ENCODE assay signal across 8 mouse cellular contexts in the genomic region with DNA sequence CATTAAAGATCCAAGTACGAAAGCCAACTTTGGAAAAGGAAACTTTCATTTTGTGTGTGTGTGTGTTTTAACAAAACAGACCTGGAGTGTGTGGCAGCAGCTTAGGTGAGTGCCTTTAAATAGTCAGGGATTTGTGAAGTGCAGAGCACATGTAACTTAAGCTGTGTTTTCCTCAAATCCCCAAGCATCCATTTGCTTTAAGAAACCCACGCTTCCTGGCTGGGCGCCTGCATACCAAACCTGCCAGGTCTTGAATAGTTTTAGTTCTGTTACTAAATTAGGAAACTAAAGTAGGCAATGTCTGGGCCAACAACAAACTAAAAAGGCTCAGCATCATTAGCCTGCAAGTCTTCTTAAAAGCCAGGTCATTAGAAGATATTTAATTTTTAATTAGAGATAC. TPM values are rescaled to one million over a fixed set of nuclear protein-coding genes. Genes with fewer than 3 reads are reported as not detected.
DNase-seq lines count a peak whose midpoint lies in the region; ATAC-seq and TF ChIP-seq lines count a peak whose summit lies in the region.

No protein-coding gene starts in this region.

- no peak for ATAC-seq in kidney, embryonic 15.5 days (replicated peaks; ENCODE audit: low FRiP score)

- H3K9ac ChIP-seq in kidney, embryonic 15.5 days = no peak overlapping the region

- TF ChIP-seq CTCF in kidney, adult 2 months (conservative IDR thresholded peaks at IDR 0.05; ENCODE audit: insufficient read depth, insufficient read length, low read depth, low read length) = no peak

- WGBS in kidney, adult 2 months = 61% methylated on average over 3 of the region's 3 CpGs
- WGBS in kidney, embryonic 15.5 days = 65% methylated on average over 3 of the region's 3 CpGs

- no peaks in the 10 kb centered on the region for H3K36me3 ChIP-seq in kidney, adult 2 months (ENCODE audit: control insufficient read depth, insufficient read depth, low read length)
- no peaks in the 10 kb centered on the region for H3K36me3 ChIP-seq in kidney, embryonic 15.5 days

- H3K9me3 ChIP-seq in kidney, embryonic 15.5 days (replicated peaks) = no peaks in the 10 kb centered on the region

- H3K4me1 ChIP-seq in kidney, adult 2 months (ENCODE audit: control insufficient read depth, insufficient read depth, low read length) = peaks cover 2% of the 10 kb centered on the region; the same call in 1 of the 2 replicates
- H3K4me1 ChIP-seq in kidney, embryonic 15.5 days = peaks cover 9% of the 10 kb centered on the region; the same call in 1 of the 2 replicates

- DNase-seq in kidney, adult 2 months = peak; percentile 78
- DNase-seq in frontal cortex, postnatal 14 days (ENCODE audit: low spot score in 2 of 2) = peak; percentile 43 to 60
- DNase-seq in layer of hippocampus, adult 11-12 months (ENCODE audit: low spot score) = peak; percentile 76
- peak; percentile 70 for DNase-seq in lung, postnatal 36 days
- no peak for DNase-seq in embryo, embryonic 10 days (ENCODE audit: low spot score)
- DNase-seq in spleen, adult 18-20 months = no peak
- no peak for DNase-seq in thymus, postnatal 10 days (ENCODE audit: low spot score in 2 of 2)

- no peaks in the 10 kb centered on the region for H3K27me3 ChIP-seq in kidney, adult 2 months (replicated peaks; ENCODE audit: control insufficient read depth, insufficient read depth, low read length)
- no peaks in the 10 kb centered on the region for H3K27me3 ChIP-seq in kidney, embryonic 15.5 days

- no peak for TF ChIP-seq POLR2A in kidney, adult 2 months (IDR thresholded peaks at IDR 0.05; ENCODE audit: low read depth, low read length)

- no peak overlapping the region for H3K4me3 ChIP-seq in kidney, adult 2 months (ENCODE audit: insufficient read depth, low read depth, low read length)
- H3K4me3 ChIP-seq in kidney, embryonic 15.5 days (replicated peaks) = no peak overlapping the region

- no peak overlapping the region for H3K4me2 ChIP-seq in kidney, embryonic 15.5 days

- H3K27ac ChIP-seq in kidney, adult 2 months (ENCODE audit: insufficient read depth, low read depth, low read length) = 0 out of 2 replicates have a peak overlapping the region, but pooled peaks have one; percentile 24
- no peak overlapping the region for H3K27ac ChIP-seq in kidney, embryonic 15.5 days

RNA-seq across cellular contexts. Expression of gene Lrrc28, which starts 47.0 kb away (rescaled TPM):
- 41.8 and 46.1 TPM in 2 replicates for polyA plus RNA-seq in kidney, adult 2 months (2012; rRNA removed)
- polyA plus RNA-seq in kidney, embryonic 15.5 days (2015; fragmentation: Nextera tagmentation; extraction: Ambion mirVana) = 15.3 and 15.7 TPM in 2 replicates

RNA-seq across cellular contexts. Expression of gene Ttc23, which starts 49.2 kb away (rescaled TPM):
- 8.4 and 8.8 TPM in 2 replicates for polyA plus RNA-seq in kidney, adult 2 months (2012; rRNA removed)
- 30.4 and 33.1 TPM in 2 replicates for polyA plus RNA-seq in kidney, embryonic 15.5 days (2015; fragmentation: Nextera tagmentation; extraction: Ambion mirVana)

Comparison
In these comparisons a context has a peak if more than half of its experiments do, and no peak if none do; other contexts are left out.
1. DNase-seq: peak in kidney, adult 2 months (single experiment), frontal cortex, postnatal 14 days (2 of 2), layer of hippocampus, adult 11-12 months (single experiment) and lung, postnatal 36 days (single experiment); none in embryo, embryonic 10 days (single experiment), spleen, adult 18-20 months (0 of 2) and thymus, postnatal 10 days (0 of 2).